Comparison of ENCODE assay signal across 23 mouse cellular contexts in genomic region chr4:42922056-42922455, GRCm38 (mm10). TPM values are rescaled to one million over a fixed set of nuclear protein-coding genes. Genes with fewer than 3 reads are reported as not detected.
DNase-seq lines count a peak whose midpoint lies in the region; ATAC-seq and TF ChIP-seq lines count a peak whose summit lies in the region.
"Had no signal": no experiment of that assay in that cellular context is flagged by ENCODE, and none has a peak within 500 bp of the region (broad histone marks: within the 10 kb centered on the region; RNA-seq: fewer than 3 reads in every experiment).

No protein-coding gene starts in this region.

- H3K36me3 ChIP-seq in heart, adult 2 months (ENCODE audit: control insufficient read depth, insufficient read depth, low read length), result no peaks in the 10 kb centered on the region
- no peaks in the 10 kb centered on the region for H3K36me3 ChIP-seq in neural tube, embryonic 15.5 days

- H3K4me1 ChIP-seq in heart, adult 2 months (ENCODE audit: control insufficient read depth, insufficient read depth, low read length), result no peaks in the 10 kb centered on the region
- H3K4me1 ChIP-seq in neural tube, embryonic 15.5 days, result peaks cover 39% of the 10 kb centered on the region

- H3K4me2 ChIP-seq in neural tube, embryonic 15.5 days, result peak overlapping the region; percentile 32

- no peak for TF ChIP-seq EP300 in heart, adult 2 months (IDR thresholded peaks at IDR 0.05; ENCODE audit: insufficient read depth, low read depth, low read length)

- intact Hi-C loops in heart, adult 2 months (cut with DNase I), result no loop called here
- intact Hi-C loops in left cerebral cortex, adult 2 months (cut with DNase I), result no loop called here

- H3K27me3 ChIP-seq in heart, adult 2 months (ENCODE audit: control insufficient read depth, insufficient read depth, low read length), result peaks cover 4% of the 10 kb centered on the region; the same call in 1 of the 2 replicates
- no peaks in the 10 kb centered on the region for H3K27me3 ChIP-seq in neural tube, embryonic 15.5 days (replicated peaks)

- no peak overlapping the region for H3K27ac ChIP-seq in heart, adult 2 months
- peak overlapping the region; percentile 89 for H3K27ac ChIP-seq in left cerebral cortex, adult 2 months
- H3K27ac ChIP-seq in neural tube, embryonic 15.5 days (replicated peaks), result peak overlapping the region; percentile 64

- ATAC-seq in neural tube, embryonic 15.5 days (ENCODE audit: low FRiP score), result peak; percentile 62
- ATAC-seq: liver, postnatal 0 days had no signal

- no peak for TF ChIP-seq CTCF in heart, adult 2 months (IDR thresholded peaks at IDR 0.05)
- no peak for TF ChIP-seq CTCF in left cerebral cortex, adult 2 months (IDR thresholded peaks at IDR 0.05)
- no peak for TF ChIP-seq CTCF in brain, embryonic 14.5 days (IDR thresholded peaks at IDR 0.05; ENCODE audit: borderline replicate concordance, extremely low read depth, insufficient read depth, insufficient read length)

- DNase-seq in heart, adult 11 months, result peak; percentile 12
- DNase-seq in heart, adult 2 months, result no peak
- peak in 1 of 2 experiments; percentile 16 for DNase-seq in left cerebral cortex, adult 2 months (ENCODE audit: extremely low spot score in 1 of 2, low spot score in 2 of 2)
- DNase-seq in left cerebral cortex, adult 18-20 months (ENCODE audit: low spot score in 2 of 2), result no peak
- DNase-seq in brain, embryonic 14.5 days (ENCODE audit: low read depth), result peak; percentile 69
- DNase-seq in ovary, postnatal 10 days (ENCODE audit: low spot score), result no peak
- DNase-seq: adrenal gland, postnatal 10 days; cerebellum, adult 18-20 months; cerebellum, postnatal 36 days; gastrocnemius, postnatal 10 days; heart, postnatal 10 days; kidney, adult 11 months; kidney, postnatal 10 days; liver, postnatal 0 days; lung, postnatal 14 days; right cerebral cortex, postnatal 4 days; thymus, postnatal 25 days had no signal

- TF ChIP-seq POLR2A in heart, adult 2 months (IDR thresholded peaks at IDR 0.05; ENCODE audit: insufficient read depth, low read depth, low read length), result no peak
- no peak for TF ChIP-seq POLR2A in brain, embryonic 14.5 days (IDR thresholded peaks at IDR 0.05; ENCODE audit: borderline replicate concordance, extremely low read depth, insufficient read depth, insufficient read length, poor library complexity, severe bottlenecking)

- no peaks in the 10 kb centered on the region for H3K79me2 ChIP-seq in heart, adult 2 months (replicated peaks; ENCODE audit: control insufficient read depth, insufficient read depth, low read length)

- H3K9me3 ChIP-seq in neural tube, embryonic 15.5 days (replicated peaks), result no peaks in the 10 kb centered on the region
- H3K9me3 ChIP-seq: megakaryocyte, embryonic 14.5 days had no signal

- H3K4me3 ChIP-seq in heart, adult 2 months, result no peak overlapping the region
- H3K4me3 ChIP-seq in left cerebral cortex, adult 2 months, result peak overlapping the region; percentile 33
- peak overlapping the region; percentile 10; the same call in 1 of the 2 replicates for H3K4me3 ChIP-seq in neural tube, embryonic 15.5 days (replicated peaks)
- H3K4me3 ChIP-seq: erythroblast, embryonic 14.5 days; megakaryocyte, embryonic 14.5 days had no signal

- WGBS in heart, adult 2 months, result 80% methylated on average over 6 of the region's 6 CpGs
- WGBS in neural tube, embryonic 15.5 days, result 41% methylated on average over 6 of the region's 6 CpGs

- H3K9ac ChIP-seq in heart, adult 2 months (ENCODE audit: low read depth, low read length), result no peak overlapping the region
- H3K9ac ChIP-seq in neural tube, embryonic 15.5 days (replicated peaks), result no peak overlapping the region
- H3K9ac ChIP-seq: liver, postnatal 0 days had no signal

RNA-seq across cellular contexts. Expression of gene Phf24, which starts 5.6 kb away (rescaled TPM):
- 1 to 10 TPM; 5.0 to 5.8 TPM for total RNA-seq in heart, adult 2 months (2021)
- polyA plus RNA-seq in heart, adult 2 months (2012; rRNA removed), result 4.8 and 7.8 TPM in 2 replicates
- 100 to 1,000 TPM; 359 to 380 TPM for total RNA-seq in left cerebral cortex, adult 2 months (2021)
- total RNA-seq in left cerebral cortex, adult 18-20 months (2021), result 100 to 1,000 TPM; 366 to 369 TPM
- polyA plus RNA-seq in brain, embryonic 14.5 days (2012; rRNA removed), result 42.3 and 58.2 TPM in 2 replicates
- 40.2 and 46.1 TPM in 2 replicates for polyA plus RNA-seq in neural tube, embryonic 15.5 days (2015; fragmentation: Nextera tagmentation; extraction: Ambion mirVana)
- polyA plus RNA-seq: erythroblast, embryonic 14.5 days had no signal

RNA-seq across cellular contexts. Expression of gene Dnajb5, which starts 27.6 kb away (rescaled TPM):
- total RNA-seq in heart, adult 2 months (2021), result 100 to 1,000 TPM in 1 of 2 experiments, 10 to 100 TPM in 1; 88.5 to 103 TPM
- 45.6 and 51.1 TPM in 2 replicates for polyA plus RNA-seq in heart, adult 2 months (2012; rRNA removed)
- 100 to 1,000 TPM; 216 to 338 TPM for total RNA-seq in left cerebral cortex, adult 2 months (2021)
- total RNA-seq in left cerebral cortex, adult 18-20 months (2021), result 100 to 1,000 TPM; 262 to 268 TPM
- polyA plus RNA-seq in brain, embryonic 14.5 days (2012; rRNA removed), result 72.1 and 101 TPM in 2 replicates
- polyA plus RNA-seq in neural tube, embryonic 15.5 days (2015; fragmentation: Nextera tagmentation; extraction: Ambion mirVana), result 44.3 and 48.7 TPM in 2 replicates
- polyA plus RNA-seq: erythroblast, embryonic 14.5 days had no signal

RNA-seq across cellular contexts. Expression of gene 1700022I11Rik, which starts 47.3 kb away (rescaled TPM):
- total RNA-seq in heart, adult 2 months (2021), result not detected
- not detected in 2 replicates for polyA plus RNA-seq in heart, adult 2 months (2012; rRNA removed)
- not detected for total RNA-seq in left cerebral cortex, adult 2 months (2021)
- total RNA-seq in left cerebral cortex, adult 18-20 months (2021), result not detected
- not detected in 2 replicates for polyA plus RNA-seq in brain, embryonic 14.5 days (2012; rRNA removed)
- polyA plus RNA-seq in neural tube, embryonic 15.5 days (2015; fragmentation: Nextera tagmentation; extraction: Ambion mirVana), result 0.31 and 0.50 TPM in 2 replicates
- total RNA-seq: adrenal gland, postnatal 10 days; gastrocnemius, postnatal 10 days; heart, postnatal 10 days; left cerebral cortex, postnatal 10 days had no signal
- polyA plus RNA-seq: erythroblast, embryonic 14.5 days; liver, postnatal 0 days had no signal

RNA-seq across cellular contexts. Expression of gene Fam205c, which starts 48.0 kb away (rescaled TPM):
- 1 to 10 TPM; 8.3 to 9.8 TPM for total RNA-seq in heart, adult 2 months (2021)
- 0.14 and 0.20 TPM in 2 replicates for polyA plus RNA-seq in heart, adult 2 months (2012; rRNA removed)
- total RNA-seq in left cerebral cortex, adult 2 months (2021), result 1 to 10 TPM; 1.0 to 1.8 TPM
- total RNA-seq in left cerebral cortex, adult 18-20 months (2021), result 1 to 10 TPM in 1 of 2 experiments, under 1 TPM in 1; 0.44 to 1.4 TPM
- polyA plus RNA-seq in brain, embryonic 14.5 days (2012; rRNA removed), result not detected in 2 replicates
- 1.4 and 2.6 TPM in 2 replicates for polyA plus RNA-seq in neural tube, embryonic 15.5 days (2015; fragmentation: Nextera tagmentation; extraction: Ambion mirVana)
- total RNA-seq: adrenal gland, postnatal 10 days had no signal
- polyA plus RNA-seq: embryonic facial prominence, embryonic 11.5 days; erythroblast, embryonic 14.5 days; limb, embryonic 14.5 days had no signal

Comparison
In these comparisons a context has a peak if more than half of its experiments do, and no peak if none do; other contexts are left out.
1. DNase-seq: peak in heart, adult 11 months (single experiment) and brain, embryonic 14.5 days (single experiment); none in heart, adult 2 months (0 of 2), left cerebral cortex, adult 18-20 months (0 of 2) and ovary, postnatal 10 days (single experiment).
2. RNA of gene Phf24, which starts 5.6 kb away (total RNA-seq): 359 to 380 TPM in left cerebral cortex, adult 2 months and 366 to 369 TPM in left cerebral cortex, adult 18-20 months; 5.0 to 5.8 TPM in heart, adult 2 months; every median in the first group is over 10 times any median in the second.